Mouse (Mus musculus) cerebellum, adult 2 months (tissue): Measurements from ENCODE around the gene Nxn. TPM values are rescaled to one million over a fixed set of nuclear protein-coding genes. Genes with fewer than 3 reads are reported as not detected.
A peak's percentile ranks its signal among the peaks of the same experiment; 100 is the strongest.

Experiments used
- DNase-seq, 2 experiments: peaks; one replicate each; pipeline ENCODE4 v3.0.0; 2021
- H3K27ac ChIP-seq: fragments of 200-500 bp; 2 replicates; pipeline ENCODE4 v1.5.1; 2012; ENCODE audit warnings: low read length, control low read depth, inconsistent platforms; ENCODE audit not compliant: insufficient read depth
- H3K27me3 ChIP-seq: fragments of 200-500 bp; 2 replicates; pipeline ENCODE4 v1.6.1; 2012; ENCODE audit warnings: inconsistent platforms, mild to moderate bottlenecking, low read length, moderate library complexity; ENCODE audit not compliant: control insufficient read depth, insufficient read depth
- H3K4me1 ChIP-seq: fragments of 200-500 bp; 2 replicates; pipeline ENCODE4 v1.6.1; 2011; ENCODE audit warnings: low read length; ENCODE audit not compliant: control insufficient read depth, insufficient read depth
- H3K4me3 ChIP-seq: fragments of 200-500 bp; replicated peaks from 2 replicates; pipeline ENCODE3; 2011; ENCODE audit warnings: mild to moderate bottlenecking, low read depth, low read length, control low read depth; ENCODE audit not compliant: insufficient read depth
- CTCF ChIP-seq: fragments of 200-500 bp; IDR thresholded peaks from 2 replicates; pipeline ENCODE4 v1.5.1; 2011; ENCODE audit warnings: low read depth, mild to moderate bottlenecking, control low read depth, low read length, moderate library complexity, borderline replicate concordance; ENCODE audit not compliant: insufficient read depth
- POLR2A ChIP-seq: fragments of 200-500 bp; IDR thresholded peaks from 2 replicates; pipeline ENCODE4 v1.6.1; 2011; ENCODE audit warnings: low read length, control low read depth, borderline replicate concordance; ENCODE audit not compliant: insufficient read depth
- WGBS: fragments of 180-500 bp; shearing (Covaris S2); methylation state at CpG from one replicate; pipeline ENCODE4 v1.1.7; 2018; 5-methylcytosine and 5-hydroxymethylcytosine counted together
- polyA plus RNA-seq: library from polyadenylated mRNA; depleted of rRNA; stranded (reverse); fragments of >200 nt; gene quantifications from 2 replicates; pipeline ENCODE4 v1.2.3, GENCODE M21; 2012

The Nxn gene
- polyA plus RNA-seq, 1 experiment, result 24.3 TPM

GRCm38 (mm10) chr11:76413202-76413601 is 14.3 kb upstream of the Nxn start:
- H3K27ac ChIP-seq, result no peak overlapping the region
- DNase-seq, result no peak

DNA sequence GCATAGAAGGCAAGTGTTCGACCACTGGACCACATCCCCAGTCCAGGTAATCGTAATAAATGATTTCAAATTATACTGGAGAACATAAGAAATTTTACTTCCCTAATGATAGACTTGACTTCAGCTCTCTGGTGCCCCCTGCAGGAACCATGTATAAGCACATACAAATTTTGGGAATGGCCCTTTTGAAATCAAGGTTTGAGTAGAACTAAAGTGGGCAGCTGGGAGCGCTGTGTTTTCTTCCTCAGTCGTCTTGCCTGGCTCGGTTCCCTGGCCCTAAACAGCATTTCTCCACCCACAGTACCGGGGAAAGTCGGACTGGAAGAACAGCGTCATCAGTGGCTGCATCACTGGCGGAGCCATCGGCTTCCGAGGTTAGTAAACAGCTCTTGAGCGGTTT is 11.9 kb upstream of the Nxn start:
- peak; percentile 49 to 56 for DNase-seq
- no peaks in the 10 kb centered on the region for H3K4me1 ChIP-seq
- H3K27ac ChIP-seq, result no peak overlapping the region
- no peak overlapping the region for H3K4me3 ChIP-seq
- no peak for TF ChIP-seq POLR2A
- peak; percentile 51; the same call in 1 of the 2 replicates for TF ChIP-seq CTCF
- H3K27me3 ChIP-seq, result no peaks in the 10 kb centered on the region
- 49% methylated on average over 12 of the region's 12 CpGs for WGBS

More at GRCm38 (mm10) chr11:76413202-76413601, 14.3 kb upstream of the Nxn start:
- WGBS, result 41% methylated on average over 4 of the region's 4 CpGs
- Histone ChIP-seq H3K4me3 (no peak overlapping the region), H3K4me1 (no peaks in the 10 kb centered on the region; the same call in 1 of the 2 replicates), H3K27me3 (no peaks in the 10 kb centered on the region)
- TF ChIP-seq CTCF (no peak), POLR2A (no peak)

- H3K4me3 ChIP-seq, result peak within 1 kb of the TSS; percentile 65
- peak; percentile 58; the same call in 1 of the 2 replicates for TF ChIP-seq POLR2A
- TF ChIP-seq CTCF, result peak; percentile 99
- peak; percentile 98 to 99 for DNase-seq
- H3K4me1 ChIP-seq, result no peaks in the 10 kb centered on the region
- H3K27ac ChIP-seq, result peak within 1 kb of the TSS; percentile 57
- under 1% methylated on average over 46 of the region's 46 CpGs for WGBS
- H3K27me3 ChIP-seq, result no peaks in the 10 kb centered on the region
Measured at GRCm38 (mm10) chr11:76406702-76407583, 8.0 kb upstream of the Nxn start, which contains the start of gene Timm22. TSS of gene Timm22 (plus strand) at chr11:76406952.

GRCm38 (mm10) chr11:76405626-76406264 is 6.8 kb upstream of the Nxn start:
- no peak overlapping the region for H3K4me3 ChIP-seq
- no peaks in the 10 kb centered on the region for H3K27me3 ChIP-seq
- no peak for DNase-seq
- no peaks in the 10 kb centered on the region for H3K4me1 ChIP-seq
- TF ChIP-seq CTCF (no peak), POLR2A (no peak)
- no peak overlapping the region for H3K27ac ChIP-seq
- WGBS, result 80% methylated on average over 5 of the region's 5 CpGs

- H3K27ac ChIP-seq, result no peak overlapping the region
- no peaks in the 10 kb centered on the region for H3K27me3 ChIP-seq
- WGBS, result 70% methylated on average over 4 of the region's 4 CpGs
- no peak for TF ChIP-seq POLR2A
- TF ChIP-seq CTCF, result no peak
- H3K4me3 ChIP-seq, result no peak overlapping the region
- no peak for DNase-seq
- no peaks in the 10 kb centered on the region; the same call in 1 of the 2 replicates for H3K4me1 ChIP-seq
Measured at GRCm38 (mm10) chr11:76405113-76405512, 6.2 kb upstream of the Nxn start.

GRCm38 (mm10) chr11:76401398-76401797 is 2.5 kb upstream of the Nxn start:
- WGBS, result 30% methylated on average over 10 of the region's 10 CpGs
- Histone ChIP-seq H3K27me3 (no peaks in the 10 kb centered on the region), H3K27ac (no peak overlapping the region), H3K4me1 (no peaks in the 10 kb centered on the region; the same call in 1 of the 2 replicates), H3K4me3 (no peak overlapping the region)
- no peak for TF ChIP-seq POLR2A
- no peak for TF ChIP-seq CTCF
- no peak for DNase-seq

- peak overlapping the region; percentile 82 for H3K4me3 ChIP-seq
- peaks cover 4% of the 10 kb centered on the region; the same call in 1 of the 2 replicates for H3K4me1 ChIP-seq
- peak overlapping the region; percentile 52; the same call in 1 of the 2 replicates for H3K27ac ChIP-seq
- peak; percentile 73 to 84 for DNase-seq
- H3K27me3 ChIP-seq, result no peaks in the 10 kb centered on the region
- TF ChIP-seq CTCF (peak; percentile 25; the same call in 1 of the 2 replicates), POLR2A (no peak)
- 1% methylated on average over 11 of the region's 11 CpGs for WGBS
Measured at GRCm38 (mm10) chr11:76399587-76400330, 819 bp upstream of the Nxn start.
